Mouse (Mus musculus): ENCODE data around the gene Tgfb1i1. TPM values are rescaled to one million over a fixed set of nuclear protein-coding genes. Genes with fewer than 3 reads are reported as not detected.

The Tgfb1i1 gene
- polyA plus RNA-seq (2014; fragmentation: Nextera tagmentation; extraction: Ambion mirVana), result 32.2 and 34.3 TPM in 2 replicates

GRCm38 (mm10) chr7:128246496-128247391, at the start of gene Tgfb1i1:
Gene Tgfb1i1, plus strand, starts transcription at chr7:128246812.
- Histone ChIP-seq H3K27me3 (ENCODE audit: control insufficient read depth, insufficient read depth, low read length) (0 out of 2 replicates have a peak, but pooled peaks cover 3% of the 10 kb centered on the region), H3K36me3 (ENCODE audit: control insufficient read depth, insufficient read depth, low read length) (0 out of 2 replicates have a peak, but pooled peaks cover 2% of the 10 kb centered on the region), H3K27ac (ENCODE audit: low read depth, low read length) (peak within 1 kb of the TSS; percentile 53), H3K4me1 (ENCODE audit: control insufficient read depth, insufficient read depth, low read length) (peaks cover 11% of the 10 kb centered on the region), H3K4me3 (ENCODE audit: low read depth, low read length) (peak within 1 kb of the TSS; percentile 41), H3K9me3 (ENCODE audit: control insufficient read depth, low read length) (no peaks in the 10 kb centered on the region), H3K9ac (ENCODE audit: low read length) (peak within 1 kb of the TSS; percentile 65), H3K4me2 (peak within 1 kb of the TSS; percentile 62)
- DNase-seq (ENCODE audit: low spot score, missing footprints), result peak; percentile 94
- WGBS, result 1% methylated on average over 27 of the region's 30 CpGs
- peak; percentile 61 for ATAC-seq (ENCODE audit: low FRiP score)

GRCm38 (mm10) chr7:128201607-128202006, 45.0 kb upstream of the Tgfb1i1 start:
- Histone ChIP-seq H3K4me1 (ENCODE audit: control insufficient read depth, insufficient read depth, low read length) (no peaks in the 10 kb centered on the region), H3K9ac (ENCODE audit: low read length) (no peak overlapping the region), H3K4me2 (no peak overlapping the region), H3K4me3 (ENCODE audit: low read depth, low read length) (no peak overlapping the region), H3K27me3 (ENCODE audit: control insufficient read depth, insufficient read depth, low read length) (no peaks in the 10 kb centered on the region), H3K27ac (ENCODE audit: low read depth, low read length) (no peak overlapping the region), H3K36me3 (ENCODE audit: control insufficient read depth, insufficient read depth, low read length) (no peaks in the 10 kb centered on the region), H3K9me3 (ENCODE audit: control insufficient read depth, low read length) (no peaks in the 10 kb centered on the region)
- ATAC-seq (ENCODE audit: low FRiP score) (no peak), DNase-seq (ENCODE audit: low spot score, missing footprints) (no peak)
- WGBS, result 90% methylated on average over 9 of the region's 9 CpGs

GRCm38 (mm10) chr7:128203071-128203470, 43.5 kb upstream of the Tgfb1i1 start:
- Histone ChIP-seq H3K27me3 (ENCODE audit: control insufficient read depth, insufficient read depth, low read length) (no peaks in the 10 kb centered on the region), H3K4me2 (no peak overlapping the region), H3K9ac (ENCODE audit: low read length) (no peak overlapping the region), H3K4me3 (ENCODE audit: low read depth, low read length) (no peak overlapping the region), H3K36me3 (ENCODE audit: control insufficient read depth, insufficient read depth, low read length) (no peaks in the 10 kb centered on the region), H3K9me3 (ENCODE audit: control insufficient read depth, low read length) (no peaks in the 10 kb centered on the region), H3K27ac (ENCODE audit: low read depth, low read length) (no peak overlapping the region), H3K4me1 (ENCODE audit: control insufficient read depth, insufficient read depth, low read length) (no peaks in the 10 kb centered on the region)
- 85% methylated on average over 9 of the region's 9 CpGs for WGBS
- ATAC-seq (ENCODE audit: low FRiP score) (no peak), DNase-seq (ENCODE audit: low spot score, missing footprints) (no peak)

- H3K9me3 ChIP-seq (ENCODE audit: control insufficient read depth, low read length), result no peaks in the 10 kb centered on the region
- no peaks in the 10 kb centered on the region for H3K36me3 ChIP-seq (ENCODE audit: control insufficient read depth, insufficient read depth, low read length)
- no peaks in the 10 kb centered on the region for H3K4me1 ChIP-seq (ENCODE audit: control insufficient read depth, insufficient read depth, low read length)
- 95% methylated on average over 8 of the region's 8 CpGs for WGBS
- H3K4me3 ChIP-seq (ENCODE audit: low read depth, low read length), result no peak overlapping the region
- no peak overlapping the region for H3K9ac ChIP-seq (ENCODE audit: low read length)
- DNase-seq (ENCODE audit: low spot score, missing footprints) (no peak), ATAC-seq (ENCODE audit: low FRiP score) (no peak)
- no peaks in the 10 kb centered on the region for H3K27me3 ChIP-seq (ENCODE audit: control insufficient read depth, insufficient read depth, low read length)
- no peak overlapping the region for H3K4me2 ChIP-seq
- H3K27ac ChIP-seq (ENCODE audit: low read depth, low read length), result no peak overlapping the region
These were observed 42.4 kb upstream of the Tgfb1i1 start for GRCm38 (mm10) chr7:128204179-128204578.

GRCm38 (mm10) chr7:128205695-128206094, 40.9 kb upstream of the Tgfb1i1 start:
- H3K9ac ChIP-seq (ENCODE audit: low read length), result no peak overlapping the region
- no peak overlapping the region for H3K27ac ChIP-seq (ENCODE audit: low read depth, low read length)
- no peaks in the 10 kb centered on the region for H3K9me3 ChIP-seq (ENCODE audit: control insufficient read depth, low read length)
- 88% methylated on average over 18 of the region's 18 CpGs for WGBS
- no peak for DNase-seq (ENCODE audit: low spot score, missing footprints)
- H3K4me2 ChIP-seq, result no peak overlapping the region
- ATAC-seq (ENCODE audit: low FRiP score), result no peak
- no peaks in the 10 kb centered on the region for H3K4me1 ChIP-seq (ENCODE audit: control insufficient read depth, insufficient read depth, low read length)
- H3K27me3 ChIP-seq (ENCODE audit: control insufficient read depth, insufficient read depth, low read length), result no peaks in the 10 kb centered on the region
- no peak overlapping the region for H3K4me3 ChIP-seq (ENCODE audit: low read depth, low read length)
- no peaks in the 10 kb centered on the region for H3K36me3 ChIP-seq (ENCODE audit: control insufficient read depth, insufficient read depth, low read length)

- Histone ChIP-seq H3K9ac (ENCODE audit: low read length) (no peak within 1 kb of the TSS), H3K36me3 (ENCODE audit: control insufficient read depth, insufficient read depth, low read length) (no peaks in the 10 kb centered on the region), H3K4me3 (ENCODE audit: low read depth, low read length) (no peak within 1 kb of the TSS), H3K9me3 (ENCODE audit: control insufficient read depth, low read length) (no peaks in the 10 kb centered on the region), H3K27ac (ENCODE audit: low read depth, low read length) (no peak within 1 kb of the TSS), H3K27me3 (ENCODE audit: control insufficient read depth, insufficient read depth, low read length) (no peaks in the 10 kb centered on the region), H3K4me1 (ENCODE audit: control insufficient read depth, insufficient read depth, low read length) (no peaks in the 10 kb centered on the region), H3K4me2 (no peak within 1 kb of the TSS)
- DNase-seq (ENCODE audit: low spot score, missing footprints), result no peak
- 85% methylated on average over 6 of the region's 6 CpGs for WGBS
- ATAC-seq (ENCODE audit: low FRiP score), result no peak
These were observed 40.5 kb upstream of the Tgfb1i1 start, which contains the start of gene Cox6a2 for GRCm38 (mm10) chr7:128206152-128206551. Gene Cox6a2, minus strand, starts transcription at chr7:128206387.

GRCm38 (mm10) chr7:128208187-128208586, 38.4 kb upstream of the Tgfb1i1 start:
- ATAC-seq (ENCODE audit: low FRiP score) (no peak), DNase-seq (ENCODE audit: low spot score, missing footprints) (peak; percentile 85)
- 9% methylated on average over 4 of the region's 4 CpGs for WGBS
- H3K36me3 ChIP-seq (ENCODE audit: control insufficient read depth, insufficient read depth, low read length), result no peaks in the 10 kb centered on the region
- no peaks in the 10 kb centered on the region for H3K9me3 ChIP-seq (ENCODE audit: control insufficient read depth, low read length)
- no peaks in the 10 kb centered on the region for H3K4me1 ChIP-seq (ENCODE audit: control insufficient read depth, insufficient read depth, low read length)
- H3K9ac ChIP-seq (ENCODE audit: low read length), result no peak overlapping the region
- H3K27ac ChIP-seq (ENCODE audit: low read depth, low read length), result no peak overlapping the region
- no peaks in the 10 kb centered on the region for H3K27me3 ChIP-seq (ENCODE audit: control insufficient read depth, insufficient read depth, low read length)
- no peak overlapping the region for H3K4me3 ChIP-seq (ENCODE audit: low read depth, low read length)
- H3K4me2 ChIP-seq, result no peak overlapping the region

- H3K27ac ChIP-seq (ENCODE audit: low read depth, low read length), result no peak overlapping the region
- DNase-seq (ENCODE audit: low spot score, missing footprints) (no peak), ATAC-seq (ENCODE audit: low FRiP score) (no peak)
- H3K4me1 ChIP-seq (ENCODE audit: control insufficient read depth, insufficient read depth, low read length), result no peaks in the 10 kb centered on the region
- no peaks in the 10 kb centered on the region for H3K27me3 ChIP-seq (ENCODE audit: control insufficient read depth, insufficient read depth, low read length)
- H3K36me3 ChIP-seq (ENCODE audit: control insufficient read depth, insufficient read depth, low read length), result no peaks in the 10 kb centered on the region
- no peak overlapping the region for H3K4me2 ChIP-seq
- H3K9ac ChIP-seq (ENCODE audit: low read length), result no peak overlapping the region
- H3K4me3 ChIP-seq (ENCODE audit: low read depth, low read length), result no peak overlapping the region
- WGBS, result 67% methylated on average over 3 of the region's 3 CpGs
- no peaks in the 10 kb centered on the region for H3K9me3 ChIP-seq (ENCODE audit: control insufficient read depth, low read length)
These were observed 36.8 kb upstream of the Tgfb1i1 start for GRCm38 (mm10) chr7:128209826-128210225.

- H3K4me3 ChIP-seq (ENCODE audit: low read depth, low read length), result no peak overlapping the region
- H3K4me1 ChIP-seq (ENCODE audit: control insufficient read depth, insufficient read depth, low read length), result no peaks in the 10 kb centered on the region
- no peaks in the 10 kb centered on the region for H3K36me3 ChIP-seq (ENCODE audit: control insufficient read depth, insufficient read depth, low read length)
- 82% methylated on average over 4 of the region's 4 CpGs for WGBS
- no peak overlapping the region for H3K9ac ChIP-seq (ENCODE audit: low read length)
- DNase-seq (ENCODE audit: low spot score, missing footprints), result no peak
- H3K27ac ChIP-seq (ENCODE audit: low read depth, low read length), result no peak overlapping the region
- no peaks in the 10 kb centered on the region for H3K9me3 ChIP-seq (ENCODE audit: control insufficient read depth, low read length)
- no peak overlapping the region for H3K4me2 ChIP-seq
- no peak for ATAC-seq (ENCODE audit: low FRiP score)
- no peaks in the 10 kb centered on the region for H3K27me3 ChIP-seq (ENCODE audit: control insufficient read depth, insufficient read depth, low read length)
These were observed 26.7 kb upstream of the Tgfb1i1 start for GRCm38 (mm10) chr7:128219952-128220351.

Measured in midbrain, embryonic 11.5 days (tissue).